Mouse (Mus musculus) spleen, adult 2 months (tissue): ENCODE results near the gene Pde6h.
"Not testable (repeated sequence)": the region's sequence is repeated elsewhere in the genome, so short reads cannot be mapped to it uniquely, and the experiment has no call there.

Experiments used
- CTCF ChIP-seq: fragments of 200-500 bp; IDR thresholded peaks from 2 replicates; pipeline ENCODE4 v1.5.1; 2011; ENCODE audit warnings: mild to moderate bottlenecking, inconsistent platforms; ENCODE audit not compliant: insufficient read depth, insufficient read length, insufficient replicate concordance; ENCODE audit errors: extremely low read depth
- POLR2A ChIP-seq: fragments of 200-500 bp; IDR thresholded peaks from 2 replicates; pipeline ENCODE4 v1.6.1; 2011; ENCODE audit warnings: low read depth, low read length, inconsistent platforms

DNA sequence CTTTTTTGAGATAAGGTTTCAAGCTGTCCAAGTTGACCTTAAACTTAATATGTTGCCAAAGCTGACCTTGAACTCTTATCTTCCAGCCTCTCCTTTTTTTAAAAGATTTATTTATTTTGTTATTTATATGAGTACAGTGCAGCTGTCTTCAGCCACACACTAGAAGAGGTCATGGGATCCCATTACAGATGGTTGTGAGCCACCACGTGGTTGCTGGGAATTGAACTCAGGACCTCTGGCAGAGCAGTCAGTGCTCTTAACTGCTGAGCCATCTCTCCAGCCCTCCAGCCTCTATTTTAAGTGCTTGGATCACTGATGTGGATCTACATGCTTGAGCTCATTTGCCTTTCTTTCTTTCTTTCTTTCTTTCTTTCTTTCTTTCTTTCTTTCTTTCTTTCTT lies 38.9 kb upstream of the Pde6h start:
- not testable (repeated sequence) for TF ChIP-seq POLR2A, CTCF
